In genomic region chr15:83473832-83474465, GRCm38 (mm10) we compare ENCODE assay signal across 2 mouse cellular contexts.
A peak's percentile ranks its signal among the peaks of the same experiment; 100 is the strongest.
TF ChIP-seq lines count a peak whose summit lies in the region.

No protein-coding gene starts in this region.

TF ChIP-seq in MEL, 35 proteins besides CTCF, POLR2A, EP300 and RAD21 (continued from another document):
- TF ChIP-seq GABPA (IDR thresholded peaks at IDR 0.05; ENCODE audit: low read depth, low read length) (no peak), POLR2AphosphoS5 (IDR thresholded peaks at IDR 0.05; ENCODE audit: borderline replicate concordance, low read depth, low read length) (no peak), E2F4 (IDR thresholded peaks at IDR 0.05; ENCODE audit: borderline replicate concordance, low read depth, low read length) (no peak), SMC3 (IDR thresholded peaks at IDR 0.05; ENCODE audit: low read depth, low read length) (no peak), TCF12 (IDR thresholded peaks at IDR 0.05; ENCODE audit: low read depth, low read length) (no peak), MAX (IDR thresholded peaks at IDR 0.05; ENCODE audit: low read length) (no peak), NRF1 (IDR thresholded peaks at IDR 0.05; ENCODE audit: insufficient read depth, low read depth, low read length, poor library complexity, severe bottlenecking) (no peak), TAL1 (IDR thresholded peaks at IDR 0.05; ENCODE audit: low read length) (no peak), BHLHE40 (IDR thresholded peaks at IDR 0.05; ENCODE audit: borderline replicate concordance, low read depth, low read length) (no peak)

TF ChIP-seq in myocyte, 11 proteins besides CTCF, POLR2A, EP300 and RAD21 (continued from another document):
- TF ChIP-seq MYOD1 (IDR thresholded peaks at IDR 0.05; ENCODE audit: control insufficient read depth in 1 of 3, insufficient read length in 2 of 3, low read depth in 2 of 3) (peak; percentile 65 to 91 (median 70)), MYOG (IDR thresholded peaks at IDR 0.05; ENCODE audit: control insufficient read depth in 1 of 3, insufficient read depth in 1 of 3, insufficient read length in 2 of 3, low read depth in 2 of 3) (peak; percentile 48 to 93 (median 83)), USF1 (IDR thresholded peaks at IDR 0.05; ENCODE audit: low read depth) (no peak), SRF (IDR thresholded peaks at IDR 0.05; ENCODE audit: control insufficient read depth, insufficient read length, low read depth) (no peak)
